Comparison of ENCODE assay signal across 13 mouse cellular contexts in the genomic region with DNA sequence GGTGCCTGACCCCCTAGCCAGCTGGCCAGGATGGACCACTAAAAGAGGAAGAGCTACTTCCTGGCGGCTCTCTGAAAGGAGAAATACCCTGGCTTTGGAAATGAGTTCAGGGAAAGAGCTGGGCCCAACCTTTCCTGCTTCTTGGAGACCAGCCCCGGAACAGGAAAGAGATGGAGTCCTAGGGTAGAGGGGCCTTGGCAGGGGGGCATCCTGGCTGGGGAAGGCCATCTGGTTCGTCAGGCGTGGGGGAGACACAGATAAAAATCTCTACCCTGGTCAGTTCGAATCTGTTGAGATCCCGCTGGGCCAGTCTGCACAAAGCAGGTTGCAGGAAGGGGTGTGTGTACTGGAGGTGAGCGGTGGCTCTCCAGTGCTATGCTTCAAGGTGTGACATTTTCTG. TPM values are rescaled to one million over a fixed set of nuclear protein-coding genes. Genes with fewer than 3 reads are reported as not detected.
DNase-seq lines count a peak whose midpoint lies in the region; ATAC-seq and TF ChIP-seq lines count a peak whose summit lies in the region.
"Had no signal": no experiment of that assay in that cellular context is flagged by ENCODE, and none has a peak within 500 bp of the region (broad histone marks: within the 10 kb centered on the region; RNA-seq: fewer than 3 reads in every experiment).

No protein-coding gene starts in this region.

- H3K27ac ChIP-seq in liver, adult 2 months (replicated peaks; ENCODE audit: insufficient read depth, low read depth, low read length): peak overlapping the region; percentile 80
- H3K27ac ChIP-seq in liver, embryonic 11.5 days (ENCODE audit: low read depth, low read length): no peak overlapping the region
- peak overlapping the region; percentile 8; the same call in 1 of the 2 replicates for H3K27ac ChIP-seq in heart, embryonic 12.5 days (ENCODE audit: poor library complexity, severe bottlenecking)
- H3K27ac ChIP-seq in limb, embryonic 15.5 days: 0 out of 2 replicates have a peak overlapping the region, but pooled peaks have one; percentile 47
- H3K27ac ChIP-seq: liver, embryonic 13.5 days; midbrain, embryonic 15.5 days had no signal

- H3K79me2 ChIP-seq in liver, adult 2 months (ENCODE audit: control insufficient read depth, insufficient read depth, low read length): peaks cover 22% of the 10 kb centered on the region; the same call in 1 of the 2 replicates

- H3K4me1 ChIP-seq in liver, adult 2 months (ENCODE audit: control insufficient read depth, insufficient read depth, low read length): peaks cover 42% of the 10 kb centered on the region
- H3K4me1 ChIP-seq in liver, embryonic 11.5 days (replicated peaks; ENCODE audit: control insufficient read depth, insufficient read depth, low read length): peaks cover 30% of the 10 kb centered on the region
- H3K4me1 ChIP-seq in heart, embryonic 12.5 days (replicated peaks): peaks cover 59% of the 10 kb centered on the region
- peaks cover 39% of the 10 kb centered on the region for H3K4me1 ChIP-seq in limb, embryonic 15.5 days

- H3K4me3 ChIP-seq in liver, adult 2 months (ENCODE audit: insufficient read depth, low read depth, low read length): no peak overlapping the region
- no peak overlapping the region for H3K4me3 ChIP-seq in liver, embryonic 11.5 days (ENCODE audit: low read depth, low read length)
- H3K4me3 ChIP-seq in heart, embryonic 12.5 days: no peak overlapping the region
- H3K4me3 ChIP-seq in limb, embryonic 15.5 days: no peak overlapping the region
- H3K4me3 ChIP-seq: liver, embryonic 13.5 days; midbrain, embryonic 15.5 days had no signal

- no peak for TF ChIP-seq POLR2A in liver, adult 2 months (IDR thresholded peaks at IDR 0.05; ENCODE audit: extremely low read depth, insufficient read depth, low read length)

- no peaks in the 10 kb centered on the region for H3K27me3 ChIP-seq in liver, adult 2 months (ENCODE audit: control insufficient read depth, insufficient read depth, low read length)
- H3K27me3 ChIP-seq in liver, embryonic 11.5 days (replicated peaks; ENCODE audit: control insufficient read depth, insufficient read depth, low read length): no peaks in the 10 kb centered on the region
- H3K27me3 ChIP-seq in heart, embryonic 12.5 days (replicated peaks): no peaks in the 10 kb centered on the region
- no peaks in the 10 kb centered on the region for H3K27me3 ChIP-seq in limb, embryonic 15.5 days
- H3K27me3 ChIP-seq: liver, embryonic 13.5 days; midbrain, embryonic 15.5 days had no signal

- no peak for ATAC-seq in liver, embryonic 11.5 days (replicated peaks; ENCODE audit: low FRiP score)
- ATAC-seq in heart, embryonic 12.5 days (ENCODE audit: insufficient number of reproducible peaks, low FRiP score): no peak
- no peak for ATAC-seq in limb, embryonic 15.5 days (ENCODE audit: insufficient number of reproducible peaks, low FRiP score, low TSS enrichment, low read depth)
- ATAC-seq: midbrain, embryonic 15.5 days had no signal

- no peak for TF ChIP-seq CTCF in liver, adult 2 months (IDR thresholded peaks at IDR 0.05; ENCODE audit: low read depth, low read length)

- peak; percentile 25 for DNase-seq in adrenal gland, postnatal 14 days
- no peak for DNase-seq in adrenal gland, postnatal 25 days
- no peak for DNase-seq in liver, adult 2 months (ENCODE audit: extremely low read depth, low read depth, low spot score)
- DNase-seq in liver, embryonic 11.5 days (ENCODE audit: low spot score): no peak
- DNase-seq in ovary, adult 18-20 months (ENCODE audit: low spot score): no peak
- DNase-seq in ovary, postnatal 10 days (ENCODE audit: low spot score): no peak
- DNase-seq: adrenal gland, adult 8-10 months; liver, embryonic 13.5 days had no signal

- H3K9me3 ChIP-seq in liver, embryonic 11.5 days (ENCODE audit: control insufficient read depth, low read length): no peaks in the 10 kb centered on the region
- no peaks in the 10 kb centered on the region for H3K9me3 ChIP-seq in heart, embryonic 12.5 days (replicated peaks)
- no peaks in the 10 kb centered on the region for H3K9me3 ChIP-seq in limb, embryonic 15.5 days
- H3K9me3 ChIP-seq: liver, embryonic 13.5 days; midbrain, embryonic 15.5 days had no signal

- 61% methylated on average over 7 of the region's 7 CpGs for WGBS in liver, adult 2 months
- WGBS in liver, embryonic 11.5 days: 36% methylated on average over 7 of the region's 7 CpGs
- WGBS in heart, embryonic 12.5 days: 55% methylated on average over 7 of the region's 7 CpGs
- 64% methylated on average over 7 of the region's 7 CpGs for WGBS in limb, embryonic 15.5 days

- H3K9ac ChIP-seq in liver, adult 2 months (ENCODE audit: low read depth, low read length): peak overlapping the region; percentile 33
- no peak overlapping the region for H3K9ac ChIP-seq in liver, embryonic 11.5 days (ENCODE audit: low read depth, low read length)
- no peak overlapping the region for H3K9ac ChIP-seq in heart, embryonic 12.5 days
- no peak overlapping the region for H3K9ac ChIP-seq in limb, embryonic 15.5 days
- H3K9ac ChIP-seq: liver, embryonic 13.5 days; midbrain, embryonic 15.5 days had no signal

- H3K36me3 ChIP-seq in liver, adult 2 months (ENCODE audit: control insufficient read depth, insufficient read depth, low read length): peaks cover 25% of the 10 kb centered on the region
- H3K36me3 ChIP-seq in liver, embryonic 11.5 days (ENCODE audit: control insufficient read depth, insufficient read depth, low read length): peaks cover 3% of the 10 kb centered on the region; the same call in 1 of the 2 replicates
- peaks cover 43% of the 10 kb centered on the region for H3K36me3 ChIP-seq in heart, embryonic 12.5 days
- H3K36me3 ChIP-seq in limb, embryonic 15.5 days: peaks cover 24% of the 10 kb centered on the region
- H3K36me3 ChIP-seq: midbrain, embryonic 15.5 days had no signal

- H3K4me2 ChIP-seq in liver, embryonic 11.5 days: no peak overlapping the region
- H3K4me2 ChIP-seq in heart, embryonic 12.5 days: no peak overlapping the region
- H3K4me2 ChIP-seq in limb, embryonic 15.5 days: no peak overlapping the region
- H3K4me2 ChIP-seq: liver, embryonic 13.5 days; midbrain, embryonic 15.5 days had no signal

RNA-seq across cellular contexts. Expression of a gene that starts 15.0 kb away (rescaled TPM):
- total RNA-seq in adrenal gland, postnatal 14 days (2021): 18.8 and 19.4 TPM in 2 replicates
- 18.7 and 19.3 TPM in 2 replicates for total RNA-seq in adrenal gland, postnatal 25 days (2021)
- 7.7 and 9.3 TPM in 2 replicates for total RNA-seq in liver, adult 2 months (2014; rRNA removed)
- 11.6 and 12.0 TPM in 2 replicates for polyA plus RNA-seq in liver, adult 2 months (2012; rRNA removed)
- 2.5 and 2.9 TPM in 2 replicates for polyA plus RNA-seq in liver, embryonic 11.5 days (2014; fragmentation: Nextera tagmentation; extraction: Ambion mirVana)
- 5.3 and 6.1 TPM in 2 replicates for polyA plus RNA-seq in heart, embryonic 12.5 days (2016; fragmentation: Nextera tagmentation; extraction: Ambion mirVana)
- polyA plus RNA-seq in limb, embryonic 15.5 days (2015; fragmentation: Nextera tagmentation; extraction: Ambion mirVana): 6.2 and 6.5 TPM in 2 replicates
- total RNA-seq: hematopoietic stem cell, adult 5-6 weeks had no signal

RNA-seq across cellular contexts. Expression of a gene that starts 52.0 kb away (rescaled TPM):
- total RNA-seq in adrenal gland, postnatal 14 days (2021): 11.0 and 16.9 TPM in 2 replicates
- 1.8 and 2.1 TPM in 2 replicates for total RNA-seq in adrenal gland, postnatal 25 days (2021)
- total RNA-seq in liver, adult 2 months (2014; rRNA removed): 0.40 and 0.46 TPM in 2 replicates
- 4.5 and 10.3 TPM in 2 replicates for polyA plus RNA-seq in liver, adult 2 months (2012; rRNA removed)
- polyA plus RNA-seq in liver, embryonic 11.5 days (2014; fragmentation: Nextera tagmentation; extraction: Ambion mirVana): 0.45 and 0.64 TPM in 2 replicates
- polyA plus RNA-seq in heart, embryonic 12.5 days (2016; fragmentation: Nextera tagmentation; extraction: Ambion mirVana): 0.93 and 1.1 TPM in 2 replicates
- polyA plus RNA-seq in limb, embryonic 15.5 days (2015; fragmentation: Nextera tagmentation; extraction: Ambion mirVana): 1.6 and 1.9 TPM in 2 replicates
- total RNA-seq: hematopoietic stem cell, adult 5-6 weeks; MEL had no signal
